Mouse (Mus musculus): ENCODE data around the gene Plxnc1.

Plxnc1 gene

GRCm38 (mm10) chr10:94818781-94819665 lies 125.6 kb downstream of the Plxnc1 start:
- DNase-seq (ENCODE audit: low read depth, low spot score) = no peak

- no peak for DNase-seq (ENCODE audit: low read depth, low spot score)
These were observed 126.5 kb downstream of the Plxnc1 start for GRCm38 (mm10) chr10:94818127-94818526.

- DNase-seq (ENCODE audit: low read depth, low spot score) = no peak
These were observed 132.5 kb downstream of the Plxnc1 start for GRCm38 (mm10) chr10:94811907-94812851.

GRCm38 (mm10) chr10:94809946-94810472 lies 134.6 kb downstream of the Plxnc1 start:
- DNase-seq (ENCODE audit: low read depth, low spot score) = no peak

- no peak for DNase-seq (ENCODE audit: low read depth, low spot score)
These were observed 136.4 kb downstream of the Plxnc1 start for GRCm38 (mm10) chr10:94808275-94808674.

- DNase-seq (ENCODE audit: low read depth, low spot score) = no peak
These were observed 137.3 kb downstream of the Plxnc1 start for GRCm38 (mm10) chr10:94807323-94807722.

GRCm38 (mm10) chr10:94804909-94805220 lies 139.8 kb downstream of the Plxnc1 start:
- no peak for DNase-seq (ENCODE audit: low read depth, low spot score)

- DNase-seq (ENCODE audit: low read depth, low spot score) = no peak
These were observed 140.4 kb downstream of the Plxnc1 start for GRCm38 (mm10) chr10:94804029-94804908.

- no peak for DNase-seq (ENCODE audit: low read depth, low spot score)
These were observed 143.8 kb downstream of the Plxnc1 start for GRCm38 (mm10) chr10:94800677-94801354.

GRCm38 (mm10) chr10:94799485-94800239 lies 145.0 kb downstream of the Plxnc1 start:
- DNase-seq (ENCODE audit: low read depth, low spot score) = no peak

- DNase-seq (ENCODE audit: low read depth, low spot score) = no peak
These were observed 146.5 kb downstream of the Plxnc1 start for GRCm38 (mm10) chr10:94798128-94798527.

- DNase-seq (ENCODE audit: low read depth, low spot score) = no peak
These were observed 149.9 kb downstream of the Plxnc1 start for GRCm38 (mm10) chr10:94794666-94795244.

GRCm38 (mm10) chr10:94793914-94794313 lies 150.7 kb downstream of the Plxnc1 start:
- no peak for DNase-seq (ENCODE audit: low read depth, low spot score)

GRCm38 (mm10) chr10:94789205-94789604 lies 155.4 kb downstream of the Plxnc1 start:
- DNase-seq (ENCODE audit: low read depth, low spot score) = no peak

GRCm38 (mm10) chr10:94780618-94781262 lies 163.9 kb downstream of the Plxnc1 start:
- DNase-seq (ENCODE audit: low read depth, low spot score) = no peak

- DNase-seq (ENCODE audit: low read depth, low spot score) = no peak
These were observed 165.3 kb downstream of the Plxnc1 start for GRCm38 (mm10) chr10:94779319-94779718.

GRCm38 (mm10) chr10:94777576-94777975 lies 167.1 kb downstream of the Plxnc1 start:
- DNase-seq (ENCODE audit: low read depth, low spot score) = no peak

- no peak for DNase-seq (ENCODE audit: low read depth, low spot score)
These were observed 173.1 kb downstream of the Plxnc1 start for GRCm38 (mm10) chr10:94771496-94771895.

GRCm38 (mm10) chr10:94747011-94747410 lies 197.6 kb downstream of the Plxnc1 start:
- DNase-seq (ENCODE audit: low read depth, low spot score) = peak; percentile 76

Measured in skeletal muscle tissue, adult 2 months (tissue).